14 mouse cellular contexts compared by ENCODE assay signal in the genomic region with DNA sequence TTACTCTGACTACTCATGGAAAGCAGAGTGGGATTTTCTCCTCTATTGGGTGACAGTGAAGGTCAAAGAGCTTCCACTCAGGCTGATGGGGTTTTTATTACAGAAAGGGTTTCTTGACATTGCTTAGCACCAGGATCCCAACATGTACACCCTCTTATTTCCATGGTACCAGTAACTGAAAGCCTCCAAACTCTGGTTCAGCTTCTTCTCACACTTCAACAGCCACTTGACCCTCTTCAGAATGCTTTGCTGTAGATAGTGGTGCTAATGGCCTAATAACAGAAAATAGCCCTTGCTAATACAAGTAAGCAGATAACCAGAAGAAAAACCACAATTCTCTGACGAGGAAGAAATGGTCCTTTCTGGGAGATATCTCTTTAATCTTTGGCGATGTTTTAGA.
"Had no signal": no experiment of that assay in that cellular context is flagged by ENCODE, and none has a peak within 500 bp of the region (broad histone marks: within the 10 kb centered on the region; RNA-seq: fewer than 3 reads in every experiment).

No protein-coding gene starts in this region.

- H3K27me3 ChIP-seq: limb, embryonic 13.5 days; midbrain, embryonic 15.5 days; neural tube, embryonic 12.5 days had no signal

- DNase-seq: kidney, postnatal 10 days; kidney, postnatal 4 days; left cerebral cortex, postnatal 4 days; lung, adult 18-20 months; lung, postnatal 4 days; thymus, postnatal 4 days had no signal

- H3K4me1 ChIP-seq: limb, embryonic 13.5 days; midbrain, embryonic 10.5 days; midbrain, embryonic 15.5 days; neural tube, embryonic 12.5 days had no signal

- ATAC-seq: lung, postnatal 0 days; midbrain, embryonic 15.5 days had no signal

- H3K4me3 ChIP-seq: layer of hippocampus, adult 2 months; limb, embryonic 13.5 days; midbrain, embryonic 10.5 days; midbrain, embryonic 15.5 days; neural tube, embryonic 12.5 days had no signal

- H3K27ac ChIP-seq: layer of hippocampus, adult 2 months; limb, embryonic 13.5 days; liver, embryonic 14.5 days; midbrain, embryonic 10.5 days; midbrain, embryonic 15.5 days; neural tube, embryonic 12.5 days; stomach, postnatal 0 days had no signal

- H3K36me3 ChIP-seq: limb, embryonic 13.5 days; midbrain, embryonic 10.5 days; midbrain, embryonic 15.5 days; neural tube, embryonic 12.5 days had no signal

- H3K4me2 ChIP-seq: limb, embryonic 13.5 days; midbrain, embryonic 15.5 days; neural tube, embryonic 12.5 days had no signal

- H3K9me3 ChIP-seq: limb, embryonic 13.5 days; midbrain, embryonic 10.5 days; midbrain, embryonic 15.5 days; neural tube, embryonic 12.5 days had no signal

- H3K9ac ChIP-seq: limb, embryonic 13.5 days; liver, embryonic 14.5 days; midbrain, embryonic 15.5 days; neural tube, embryonic 12.5 days had no signal
